Mouse (Mus musculus) pancreas, adult 10 weeks (tissue): ENCODE data around the gene Napsa. TPM values are rescaled to one million over a fixed set of nuclear protein-coding genes. Genes with fewer than 3 reads are reported as not detected.

Experiments used
- polyA plus RNA-seq: library from polyadenylated mRNA; stranded (reverse); fragments of 350-450 nt; fragmentation: Illumina TruSeq; extraction: RNeasy Lipid Tissue Mini Kit (QIAGEN cat#74804); gene quantifications from one replicate; pipeline ENCODE4 v1.2.3, GENCODE M21; 2015; ENCODE audit warnings: low read depth, low replicate concordance; ENCODE audit not compliant: insufficient read depth

Napsa gene
- 0.72 TPM for polyA plus RNA-seq

DNA sequence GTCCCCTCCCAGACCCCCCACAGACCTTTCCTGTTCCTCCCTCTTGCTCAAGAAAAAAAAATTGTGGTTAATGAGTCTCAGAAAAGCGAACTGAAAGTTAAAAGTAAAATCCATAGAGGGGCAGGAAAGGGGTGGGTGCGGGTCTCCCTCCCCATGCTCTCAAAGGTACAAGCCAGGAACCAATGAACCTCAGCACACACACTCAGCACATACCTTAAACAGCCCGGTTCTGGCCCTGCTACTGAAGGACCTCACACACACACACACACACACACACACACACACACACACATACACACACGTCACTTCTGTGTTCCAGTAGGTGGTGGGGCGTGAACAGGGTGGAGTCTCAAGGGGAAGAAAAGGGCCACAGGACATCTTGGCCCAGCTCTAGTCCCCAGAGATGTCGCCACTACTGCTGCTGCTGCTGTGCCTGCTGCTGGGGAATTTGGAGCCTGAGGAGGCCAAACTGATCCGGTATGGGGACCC is at the start of gene Napsa:
Napsa (plus strand) TSS at position 168 of the 489 bp plus-strand sequence.

DNA sequence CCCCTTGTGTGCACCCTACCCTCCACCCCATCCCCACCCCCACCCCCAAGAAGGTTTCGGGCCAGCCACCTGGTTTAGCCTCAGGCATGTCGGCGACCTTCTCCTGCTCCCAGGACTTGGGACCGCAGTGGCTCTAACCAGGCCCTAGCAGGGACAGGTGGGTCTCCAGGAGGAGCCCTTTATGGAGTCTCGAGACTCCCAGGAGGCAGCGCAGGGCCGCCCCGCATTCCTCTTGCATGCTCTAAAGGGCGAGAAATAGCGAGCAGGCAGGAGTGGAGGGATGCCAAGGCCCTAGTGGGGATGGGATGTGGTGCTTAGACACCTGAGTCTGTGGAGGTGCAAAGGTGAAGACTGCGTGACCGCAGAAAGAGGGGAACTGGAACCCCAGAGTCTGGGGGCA is 47.7 kb upstream of the Napsa start, which contains the start of gene Mybpc2:
Mybpc2 (minus strand) TSS at position 155 of the 400 bp plus-strand sequence.

GRCm38 (mm10) chr7:44531946-44532732 is 40.0 kb upstream of the Napsa start, which contains the start of gene Spib:
Gene Spib (minus strand): TSS chr7:44532071.

GRCm38 (mm10) chr7:44548497-44549087 is 23.6 kb upstream of the Napsa start, which contains the start of gene Pold1:
Gene Pold1 (minus strand): TSS chr7:44548849.

GRCm38 (mm10) chr7:44553826-44554225 is 18.4 kb upstream of the Napsa start, which contains the start of gene Nr1h2:
Gene Nr1h2 (minus strand): TSS chr7:44553951.

DNA sequence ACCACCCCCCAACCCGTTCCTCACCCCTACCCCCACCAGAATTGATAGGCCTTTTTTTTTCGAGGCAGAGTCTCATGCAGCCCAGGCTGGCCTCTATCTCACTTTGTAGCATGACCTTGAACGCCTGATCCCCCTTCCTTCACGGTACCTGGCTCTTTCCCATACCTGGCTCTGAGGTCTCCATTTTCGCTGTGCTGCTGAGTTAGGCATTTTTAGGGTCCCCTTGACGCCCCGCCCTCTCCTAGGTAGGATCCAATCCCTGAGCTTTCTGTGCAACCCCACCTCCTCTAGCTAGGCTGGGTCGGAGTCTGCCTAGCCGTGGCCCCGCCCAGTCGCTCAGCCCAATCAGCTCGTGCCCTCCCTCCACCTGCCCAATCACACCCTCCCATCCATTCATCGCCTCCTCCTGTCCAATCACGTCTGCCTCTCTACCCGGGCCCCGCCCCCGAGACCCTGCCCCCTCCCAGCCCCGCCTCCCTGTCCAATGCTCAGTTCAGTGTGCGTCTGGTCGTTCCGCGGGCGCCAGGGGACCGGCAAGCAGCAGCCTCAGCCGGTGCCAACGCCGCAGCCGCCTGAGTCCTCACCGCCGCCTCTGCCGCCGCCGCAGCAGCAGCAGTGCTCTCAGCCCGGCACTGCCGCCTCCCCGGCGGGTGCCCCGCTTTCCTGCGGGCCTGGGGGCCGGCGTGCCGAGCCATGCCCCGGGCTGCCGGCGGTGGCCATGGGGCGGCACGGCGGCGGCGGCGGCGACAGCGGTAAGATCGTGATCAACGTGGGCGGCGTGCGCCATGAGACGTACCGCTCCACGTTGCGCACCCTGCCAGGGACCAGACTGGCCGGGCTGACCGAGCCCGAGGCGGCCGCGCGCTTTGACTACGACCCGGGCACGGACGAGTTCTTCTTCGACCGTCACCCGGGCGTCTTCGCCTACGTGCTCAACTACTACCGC is 18.5 kb downstream of the Napsa start, which contains the start of gene Kcnc3:
Kcnc3 (plus strand) TSS at position 263 of the 946 bp plus-strand sequence.

Other genes with a start within 250 kb of the Napsa start
- gene Syt3, start 188.3 kb upstream of the Napsa start, polyA plus RNA-seq = 4.6 TPM
- not detected for gene 1700008O03Rik, start 186.6 kb upstream of the Napsa start, polyA plus RNA-seq
- not detected for gene Lrrc4b, start 143.4 kb upstream of the Napsa start, polyA plus RNA-seq
- gene Aspdh, start 107.0 kb upstream of the Napsa start, polyA plus RNA-seq = not detected
- 38.2 TPM for gene Josd2, start 104.4 kb upstream of the Napsa start, polyA plus RNA-seq
- gene Emc10, start 75.9 kb upstream of the Napsa start, polyA plus RNA-seq = 33.0 TPM
- gene Fam71e1, start 75.8 kb upstream of the Napsa start, polyA plus RNA-seq = 6.0 TPM
- gene Mybpc2, start 47.7 kb upstream of the Napsa start, polyA plus RNA-seq = 0.37 TPM
- 0.50 TPM for gene Spib, start 40.3 kb upstream of the Napsa start, polyA plus RNA-seq
- 12.0 TPM for gene Pold1, start 23.5 kb upstream of the Napsa start, polyA plus RNA-seq
- 41.0 TPM for gene Nr1h2, start 18.4 kb upstream of the Napsa start, polyA plus RNA-seq
- 3.5 TPM for gene Kcnc3, start 18.3 kb downstream of the Napsa start, polyA plus RNA-seq
- 5.7 TPM for gene Myh14, start 98.5 kb downstream of the Napsa start, polyA plus RNA-seq
- not detected for gene Izumo2, start 136.4 kb downstream of the Napsa start, polyA plus RNA-seq
- 4.8 TPM for gene Vrk3, start 176.0 kb downstream of the Napsa start, polyA plus RNA-seq
- 0.28 TPM for gene Zfp473, start 178.7 kb downstream of the Napsa start, polyA plus RNA-seq
- 5.4 TPM for gene Nup62, start 243.7 kb downstream of the Napsa start, polyA plus RNA-seq
- gene Il4i1, start 244.0 kb downstream of the Napsa start, polyA plus RNA-seq = not detected
- 44.5 TPM for gene Atf5, start 244.3 kb downstream of the Napsa start, polyA plus RNA-seq